Mouse (Mus musculus): ENCODE measurements around the gene Procr. TPM values are rescaled to one million over a fixed set of nuclear protein-coding genes. Genes with fewer than 3 reads are reported as not detected.

Gene Procr
- polyA plus RNA-seq, 1 experiment from 2014 or later = 1.4 TPM

DNA sequence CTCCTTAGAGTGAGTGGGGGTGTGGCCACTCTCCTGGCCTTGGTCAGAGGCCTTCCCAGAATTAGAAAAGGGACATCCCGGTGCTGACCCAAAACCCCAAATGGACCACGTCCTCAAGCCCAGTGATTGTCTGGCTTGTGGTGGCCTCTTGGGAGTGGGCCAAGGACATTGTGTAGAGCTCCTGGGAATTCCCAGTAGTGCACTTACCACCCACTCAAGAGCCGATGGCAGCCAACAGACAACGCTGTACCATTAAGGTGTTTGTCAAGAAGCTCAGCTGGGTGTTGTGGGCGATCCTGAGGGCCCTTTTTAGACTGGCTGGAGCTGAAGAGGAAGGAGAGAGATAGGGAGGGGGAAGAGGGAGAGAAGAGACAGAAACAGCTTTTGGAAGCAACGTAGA, 33.6 kb downstream of the Procr start:
- no peaks in the 10 kb centered on the region for H3K27me3 ChIP-seq (ENCODE audit: control insufficient read depth, insufficient read depth, low read depth, low read length)
- no peaks in the 10 kb centered on the region for H3K9me3 ChIP-seq (replicated peaks; ENCODE audit: control insufficient read depth, low read length)
- ATAC-seq (ENCODE audit: low read depth) = no peak
- no peak overlapping the region for H3K27ac ChIP-seq (ENCODE audit: low read length)
- H3K4me1 ChIP-seq (ENCODE audit: control insufficient read depth, low read depth, low read length) = no peaks in the 10 kb centered on the region
- H3K4me2 ChIP-seq (ENCODE audit: low read depth, low read length) = no peak overlapping the region
- 55% methylated on average over 6 of the region's 6 CpGs for WGBS (ENCODE audit: insufficient replicate concordance)
- H3K9ac ChIP-seq (ENCODE audit: low read depth, low read length) = no peak overlapping the region
- no peaks in the 10 kb centered on the region for H3K36me3 ChIP-seq (ENCODE audit: control insufficient read depth, insufficient read depth)
- no peak overlapping the region for H3K4me3 ChIP-seq (ENCODE audit: low read depth, low read length)

- H3K4me3 ChIP-seq (ENCODE audit: low read depth, low read length) = no peak overlapping the region
- no peaks in the 10 kb centered on the region for H3K27me3 ChIP-seq (ENCODE audit: control insufficient read depth, insufficient read depth, low read depth, low read length)
- no peak overlapping the region for H3K9ac ChIP-seq (ENCODE audit: low read depth, low read length)
- no peak overlapping the region for H3K4me2 ChIP-seq (ENCODE audit: low read depth, low read length)
- no peak overlapping the region for H3K27ac ChIP-seq (ENCODE audit: low read length)
- WGBS (ENCODE audit: insufficient replicate concordance) = 24% methylated on average over 5 of the region's 5 CpGs
- H3K36me3 ChIP-seq (ENCODE audit: control insufficient read depth, insufficient read depth) = no peaks in the 10 kb centered on the region
- no peak for ATAC-seq (ENCODE audit: low read depth)
- H3K9me3 ChIP-seq (replicated peaks; ENCODE audit: control insufficient read depth, low read length) = no peaks in the 10 kb centered on the region
- no peaks in the 10 kb centered on the region for H3K4me1 ChIP-seq (ENCODE audit: control insufficient read depth, low read depth, low read length)
These were observed 36.0 kb downstream of the Procr start for GRCm38 (mm10) chr2:155786905-155787304.

DNA sequence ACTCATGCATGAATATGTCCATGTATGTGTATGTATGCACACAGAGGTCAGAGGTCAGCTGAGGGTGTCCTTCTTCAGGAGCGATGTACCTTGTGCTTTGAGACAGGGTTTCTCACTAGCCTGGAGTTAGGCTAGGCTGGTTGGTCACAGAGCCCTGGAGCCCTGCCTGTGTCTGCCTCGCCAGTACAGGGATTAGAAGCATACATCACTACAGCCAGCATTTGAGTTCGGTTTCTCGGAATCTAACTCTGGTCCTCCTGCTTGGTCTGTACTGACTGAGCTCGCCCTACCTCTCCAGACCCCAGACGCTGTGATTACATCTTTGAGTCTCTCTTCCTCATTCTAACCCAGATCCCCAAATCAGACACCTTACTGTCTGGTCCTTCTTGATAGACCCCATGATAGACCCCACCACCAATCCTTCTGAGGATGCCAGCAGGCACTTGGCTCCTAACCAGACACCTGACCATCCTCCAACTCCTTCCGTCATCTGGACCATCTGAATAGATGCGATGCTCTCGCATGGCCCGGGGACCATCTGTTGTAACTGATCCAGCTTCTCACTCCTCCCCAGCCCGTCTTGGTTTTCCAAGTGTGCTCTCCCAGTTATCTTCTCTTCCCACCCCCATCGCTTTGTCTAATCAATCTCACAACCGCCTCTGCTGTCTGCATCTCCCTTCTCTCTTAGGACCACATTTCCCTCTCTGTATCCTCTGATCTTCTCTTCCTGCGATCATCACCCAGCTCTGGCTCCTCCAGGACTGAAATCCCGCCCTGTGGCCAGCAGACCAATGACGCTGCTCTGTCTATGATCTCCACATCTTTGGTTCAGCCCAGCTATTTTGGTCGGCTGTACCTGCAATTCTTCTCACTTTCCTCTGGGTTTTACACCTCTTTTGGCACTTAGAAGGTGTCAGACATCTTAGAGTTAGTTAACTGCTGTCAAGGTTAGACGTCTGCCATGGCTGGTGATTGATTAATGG, 37.3 kb downstream of the Procr start:
- WGBS (ENCODE audit: insufficient replicate concordance) = 51% methylated on average over 18 of the region's 18 CpGs
- no peaks in the 10 kb centered on the region for H3K4me1 ChIP-seq (ENCODE audit: control insufficient read depth, low read depth, low read length)
- H3K4me3 ChIP-seq (ENCODE audit: low read depth, low read length) = no peak overlapping the region
- no peak overlapping the region for H3K27ac ChIP-seq (ENCODE audit: low read length)
- no peaks in the 10 kb centered on the region for H3K9me3 ChIP-seq (replicated peaks; ENCODE audit: control insufficient read depth, low read length)
- no peaks in the 10 kb centered on the region for H3K36me3 ChIP-seq (ENCODE audit: control insufficient read depth, insufficient read depth)
- no peak overlapping the region for H3K4me2 ChIP-seq (ENCODE audit: low read depth, low read length)
- no peaks in the 10 kb centered on the region for H3K27me3 ChIP-seq (ENCODE audit: control insufficient read depth, insufficient read depth, low read depth, low read length)
- ATAC-seq (ENCODE audit: low read depth) = no peak
- no peak overlapping the region for H3K9ac ChIP-seq (ENCODE audit: low read depth, low read length)

DNA sequence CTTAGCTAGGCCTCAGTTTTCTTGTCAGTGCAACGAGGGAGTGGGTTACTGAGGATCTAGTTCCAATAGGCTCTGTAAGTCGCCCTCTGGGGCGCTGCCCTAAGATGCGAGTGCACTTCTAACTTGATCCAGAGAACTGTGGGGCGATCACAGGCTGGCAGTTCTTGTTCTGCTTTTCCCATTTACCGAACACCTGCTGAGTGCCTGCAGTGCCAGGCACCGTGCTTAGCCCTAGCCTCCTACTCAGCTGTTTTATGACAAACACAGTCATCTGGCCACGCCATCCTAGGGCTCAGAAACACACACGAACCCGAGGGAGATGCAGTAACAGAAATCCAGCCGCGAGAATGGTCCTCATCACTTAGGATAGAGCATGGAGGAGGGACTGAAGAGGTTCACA, 42.0 kb downstream of the Procr start:
- no peaks in the 10 kb centered on the region for H3K36me3 ChIP-seq (ENCODE audit: control insufficient read depth, insufficient read depth)
- H3K27me3 ChIP-seq (ENCODE audit: control insufficient read depth, insufficient read depth, low read depth, low read length) = no peaks in the 10 kb centered on the region
- ATAC-seq (ENCODE audit: low read depth) = no peak
- no peak overlapping the region for H3K4me2 ChIP-seq (ENCODE audit: low read depth, low read length)
- no peak overlapping the region for H3K9ac ChIP-seq (ENCODE audit: low read depth, low read length)
- no peaks in the 10 kb centered on the region for H3K9me3 ChIP-seq (replicated peaks; ENCODE audit: control insufficient read depth, low read length)
- no peak overlapping the region for H3K4me3 ChIP-seq (ENCODE audit: low read depth, low read length)
- WGBS (ENCODE audit: insufficient replicate concordance) = 27% methylated on average over 12 of the region's 12 CpGs
- no peaks in the 10 kb centered on the region for H3K4me1 ChIP-seq (ENCODE audit: control insufficient read depth, low read depth, low read length)
- no peak overlapping the region for H3K27ac ChIP-seq (ENCODE audit: low read length)

DNA sequence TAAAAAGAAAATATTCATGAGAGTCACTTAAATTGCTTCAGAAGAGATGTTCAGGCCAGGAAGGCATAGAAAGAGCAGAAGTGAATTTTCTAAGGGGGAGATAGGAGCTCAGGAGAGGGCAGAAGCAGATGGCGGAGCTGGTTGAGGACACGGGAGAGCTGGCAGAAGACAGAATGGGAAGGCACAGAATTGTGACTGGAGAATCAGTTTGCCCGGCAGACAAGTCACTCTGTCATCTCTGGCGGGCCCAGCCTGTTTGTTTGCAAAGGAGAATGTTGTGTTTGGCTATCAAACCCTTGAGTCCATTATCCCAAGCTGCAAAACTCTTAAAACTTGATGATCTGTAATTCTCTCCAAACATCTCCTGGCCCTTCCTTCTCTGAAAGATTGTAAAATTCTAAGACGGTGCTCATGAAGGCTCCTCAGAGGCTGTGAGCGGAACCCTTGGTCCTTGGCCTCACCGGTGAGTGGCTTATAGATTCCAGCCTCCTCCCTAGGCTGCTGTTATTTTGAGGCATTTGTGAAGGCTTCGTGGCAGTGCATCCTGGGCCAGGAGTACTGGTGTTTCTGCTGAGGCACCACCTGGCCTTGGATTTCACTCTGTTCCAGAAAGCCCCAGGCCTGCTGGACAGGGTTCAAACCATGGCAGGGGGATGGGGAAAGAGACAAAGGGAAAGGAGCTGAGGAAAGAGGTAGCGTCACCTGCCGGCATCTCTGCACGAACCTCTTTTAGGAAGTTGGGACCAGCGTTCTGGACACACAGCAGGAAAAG, 43.9 kb downstream of the Procr start:
- Histone ChIP-seq H3K4me1 (ENCODE audit: control insufficient read depth, low read depth, low read length) (no peaks in the 10 kb centered on the region), H3K4me2 (ENCODE audit: low read depth, low read length) (no peak overlapping the region), H3K9me3 (replicated peaks; ENCODE audit: control insufficient read depth, low read length) (no peaks in the 10 kb centered on the region), H3K36me3 (ENCODE audit: control insufficient read depth, insufficient read depth) (no peaks in the 10 kb centered on the region), H3K27ac (ENCODE audit: low read length) (no peak overlapping the region), H3K9ac (ENCODE audit: low read depth, low read length) (no peak overlapping the region), H3K4me3 (ENCODE audit: low read depth, low read length) (no peak overlapping the region), H3K27me3 (ENCODE audit: control insufficient read depth, insufficient read depth, low read depth, low read length) (no peaks in the 10 kb centered on the region)
- ATAC-seq (ENCODE audit: low read depth) = no peak
- WGBS (ENCODE audit: insufficient replicate concordance) = 74% methylated on average over 12 of the region's 12 CpGs

- H3K4me2 ChIP-seq (ENCODE audit: low read depth, low read length) = no peak overlapping the region
- no peaks in the 10 kb centered on the region; the same call in 1 of the 2 replicates for H3K27me3 ChIP-seq (ENCODE audit: control insufficient read depth, insufficient read depth, low read depth, low read length)
- H3K4me1 ChIP-seq (ENCODE audit: control insufficient read depth, low read depth, low read length) = no peaks in the 10 kb centered on the region
- no peak for ATAC-seq (ENCODE audit: low read depth)
- no peak overlapping the region for H3K9ac ChIP-seq (ENCODE audit: low read depth, low read length)
- no peak overlapping the region for H3K4me3 ChIP-seq (ENCODE audit: low read depth, low read length)
- WGBS (ENCODE audit: insufficient replicate concordance) = 29% methylated on average over 3 of the region's 3 CpGs
- no peaks in the 10 kb centered on the region for H3K9me3 ChIP-seq (replicated peaks; ENCODE audit: control insufficient read depth, low read length)
- no peaks in the 10 kb centered on the region for H3K36me3 ChIP-seq (ENCODE audit: control insufficient read depth, insufficient read depth)
- H3K27ac ChIP-seq (ENCODE audit: low read length) = no peak overlapping the region
These were observed 47.7 kb downstream of the Procr start for GRCm38 (mm10) chr2:155798613-155799012.

GRCm38 (mm10) chr2:155802761-155803160, 51.8 kb downstream of the Procr start:
- no peaks in the 10 kb centered on the region for H3K9me3 ChIP-seq (replicated peaks; ENCODE audit: control insufficient read depth, low read length)
- WGBS (ENCODE audit: insufficient replicate concordance) = 48% methylated on average over 3 of the region's 3 CpGs
- no peaks in the 10 kb centered on the region for H3K4me1 ChIP-seq (ENCODE audit: control insufficient read depth, low read depth, low read length)
- no peaks in the 10 kb centered on the region for H3K36me3 ChIP-seq (ENCODE audit: control insufficient read depth, insufficient read depth)
- no peak overlapping the region for H3K9ac ChIP-seq (ENCODE audit: low read depth, low read length)
- H3K27ac ChIP-seq (ENCODE audit: low read length) = no peak overlapping the region
- no peak overlapping the region for H3K4me2 ChIP-seq (ENCODE audit: low read depth, low read length)
- no peaks in the 10 kb centered on the region; the same call in 1 of the 2 replicates for H3K27me3 ChIP-seq (ENCODE audit: control insufficient read depth, insufficient read depth, low read depth, low read length)
- H3K4me3 ChIP-seq (ENCODE audit: low read depth, low read length) = no peak overlapping the region
- no peak for ATAC-seq (ENCODE audit: low read depth)

DNA sequence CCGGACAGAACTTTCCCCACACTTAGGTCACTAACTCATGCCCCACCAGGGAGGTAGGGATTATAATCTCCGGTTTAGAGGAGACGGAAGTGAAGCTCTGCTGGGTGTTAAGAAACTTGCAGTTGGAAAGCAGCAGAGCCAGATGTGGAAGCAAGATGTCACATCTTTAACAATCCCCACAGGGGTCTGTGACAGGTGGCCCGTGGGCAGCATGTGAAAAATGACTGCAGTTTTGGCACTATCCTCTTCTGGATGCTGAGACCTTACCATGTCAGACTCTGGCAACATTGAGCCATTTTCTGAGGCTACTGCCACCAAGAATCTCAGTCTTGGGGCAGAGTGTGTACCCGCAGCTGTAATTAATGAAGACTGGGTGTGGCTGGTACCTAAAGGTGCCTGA, 53.1 kb downstream of the Procr start:
- Histone ChIP-seq H3K27ac (ENCODE audit: low read length) (no peak overlapping the region), H3K4me2 (ENCODE audit: low read depth, low read length) (no peak overlapping the region), H3K36me3 (ENCODE audit: control insufficient read depth, insufficient read depth) (no peaks in the 10 kb centered on the region), H3K4me1 (ENCODE audit: control insufficient read depth, low read depth, low read length) (no peaks in the 10 kb centered on the region), H3K9me3 (replicated peaks; ENCODE audit: control insufficient read depth, low read length) (no peaks in the 10 kb centered on the region), H3K27me3 (ENCODE audit: control insufficient read depth, insufficient read depth, low read depth, low read length) (no peaks in the 10 kb centered on the region; the same call in 1 of the 2 replicates), H3K9ac (ENCODE audit: low read depth, low read length) (no peak overlapping the region), H3K4me3 (ENCODE audit: low read depth, low read length) (no peak overlapping the region)
- no peak for ATAC-seq (ENCODE audit: low read depth)
- 49% methylated on average over 5 of the region's 5 CpGs for WGBS (ENCODE audit: insufficient replicate concordance)
